ENCODE assay signal across 17 mouse cellular contexts in the genomic region with DNA sequence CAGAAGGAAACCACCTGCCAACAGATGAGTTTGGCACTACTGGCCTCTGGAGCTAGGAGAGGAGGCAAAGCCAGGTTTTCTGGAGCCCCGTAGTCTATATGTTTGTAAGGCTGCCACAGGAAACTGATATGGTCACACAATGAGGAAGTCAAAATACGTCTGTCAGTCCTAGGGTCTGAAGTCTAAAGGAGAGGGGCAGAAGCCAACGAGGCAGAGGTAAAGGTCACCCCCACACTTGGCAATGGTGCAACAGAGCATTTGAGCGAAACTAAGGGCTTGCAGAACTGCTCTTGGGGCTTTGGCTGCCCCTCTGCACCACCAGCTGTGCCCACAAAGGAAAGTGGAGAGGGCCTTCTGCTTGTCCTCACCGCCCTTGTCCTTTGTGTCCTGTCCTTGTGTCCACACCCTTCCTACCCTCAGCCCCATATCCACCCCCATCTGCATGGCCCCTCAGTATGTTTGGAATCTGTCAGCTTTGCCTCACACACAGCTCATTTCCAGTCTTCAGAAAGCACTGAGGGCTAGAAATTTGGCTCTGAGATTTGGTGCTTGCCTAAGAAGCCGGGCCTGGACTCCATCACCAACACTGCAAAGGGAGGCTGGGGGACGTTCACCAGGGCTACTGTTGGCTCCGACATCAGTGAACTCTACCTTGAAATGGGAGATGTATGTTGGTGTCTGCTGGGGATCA. TPM values are rescaled to one million over a fixed set of nuclear protein-coding genes. Genes with fewer than 3 reads are reported as not detected.
DNase-seq lines count a peak whose midpoint lies in the region; ATAC-seq lines count a peak whose summit lies in the region.
"Had no signal": no experiment of that assay in that cellular context is flagged by ENCODE, and none has a peak within 500 bp of the region (broad histone marks: within the 10 kb centered on the region; RNA-seq: fewer than 3 reads in every experiment).

No protein-coding gene starts in this region.

- H3K9ac ChIP-seq in heart, embryonic 15.5 days, result no peak overlapping the region
- H3K9ac ChIP-seq in heart, embryonic 11.5 days (ENCODE audit: low read depth, low read length), result no peak overlapping the region
- H3K9ac ChIP-seq in forebrain, embryonic 14.5 days (ENCODE audit: low read length), result no peak overlapping the region
- no peak overlapping the region for H3K9ac ChIP-seq in midbrain, embryonic 13.5 days (replicated peaks)
- H3K9ac ChIP-seq: embryonic facial prominence, embryonic 12.5 days; limb, embryonic 12.5 days; neural tube, embryonic 13.5 days had no signal

- peak overlapping the region; percentile 25; the same call in 1 of the 2 replicates for H3K27ac ChIP-seq in heart, embryonic 15.5 days
- H3K27ac ChIP-seq in heart, embryonic 11.5 days (ENCODE audit: low read depth, low read length), result no peak overlapping the region
- no peak overlapping the region for H3K27ac ChIP-seq in forebrain, embryonic 14.5 days (ENCODE audit: low read depth, low read length)
- no peak overlapping the region for H3K27ac ChIP-seq in midbrain, embryonic 13.5 days
- H3K27ac ChIP-seq: embryonic facial prominence, embryonic 12.5 days; limb, embryonic 12.5 days; neural tube, embryonic 13.5 days; stomach, postnatal 0 days had no signal

- H3K4me1 ChIP-seq in heart, embryonic 15.5 days (replicated peaks), result peaks cover 15% of the 10 kb centered on the region
- H3K4me1 ChIP-seq in heart, embryonic 11.5 days (ENCODE audit: control insufficient read depth, insufficient read depth, low read length), result 0 out of 2 replicates have a peak, but pooled peaks cover 6% of the 10 kb centered on the region
- no peaks in the 10 kb centered on the region for H3K4me1 ChIP-seq in forebrain, embryonic 14.5 days (ENCODE audit: control insufficient read depth, insufficient read depth, low read length)
- no peaks in the 10 kb centered on the region for H3K4me1 ChIP-seq in midbrain, embryonic 13.5 days (replicated peaks)
- H3K4me1 ChIP-seq: embryonic facial prominence, embryonic 12.5 days; limb, embryonic 12.5 days; neural tube, embryonic 13.5 days had no signal

- no peak for ATAC-seq in heart, embryonic 15.5 days (replicated peaks; ENCODE audit: insufficient number of reproducible peaks, insufficient read depth, low FRiP score, low read depth)
- ATAC-seq in heart, embryonic 11.5 days (replicated peaks; ENCODE audit: insufficient number of reproducible peaks, low FRiP score, low TSS enrichment), result no peak
- peak; percentile 86 for ATAC-seq in granulocyte monocyte progenitor cell, adult 5-6 weeks (replicated peaks; ENCODE audit: poor library complexity, severe bottlenecking)
- ATAC-seq in forebrain, embryonic 14.5 days, result no peak
- ATAC-seq in midbrain, embryonic 13.5 days, result no peak
- ATAC-seq: CD4-positive, CD25-positive, alpha-beta regulatory T cell, adult 4 months; hindbrain, embryonic 16.5 days had no signal

- H3K27me3 ChIP-seq in heart, embryonic 15.5 days, result no peaks in the 10 kb centered on the region
- H3K27me3 ChIP-seq in heart, embryonic 11.5 days (ENCODE audit: control insufficient read depth, insufficient read depth, low read length), result no peaks in the 10 kb centered on the region
- no peaks in the 10 kb centered on the region for H3K27me3 ChIP-seq in forebrain, embryonic 14.5 days (replicated peaks; ENCODE audit: control insufficient read depth, insufficient read depth, low read length)
- no peaks in the 10 kb centered on the region for H3K27me3 ChIP-seq in midbrain, embryonic 13.5 days
- H3K27me3 ChIP-seq: embryonic facial prominence, embryonic 12.5 days; limb, embryonic 12.5 days; neural tube, embryonic 13.5 days had no signal

- 51% methylated on average over 8 of the region's 8 CpGs for WGBS in heart, embryonic 15.5 days
- 55% methylated on average over 8 of the region's 8 CpGs for WGBS in heart, embryonic 11.5 days (ENCODE audit: insufficient replicate concordance)
- 90% methylated on average over 8 of the region's 8 CpGs for WGBS in forebrain, embryonic 14.5 days
- WGBS in midbrain, embryonic 13.5 days, result 92% methylated on average over 8 of the region's 8 CpGs

- DNase-seq in B cell, adult 2 months, result peak; percentile 9 to 18
- peak; percentile 75 for DNase-seq in lung, postnatal 36 days
- no peak for DNase-seq in ovary, postnatal 10 days (ENCODE audit: low spot score)
- DNase-seq in forebrain, embryonic 14.5 days (ENCODE audit: low spot score), result no peak
- DNase-seq: adrenal gland, postnatal 14 days; cerebellum, postnatal 25 days; thymus, postnatal 14 days had no signal

- H3K4me3 ChIP-seq in heart, embryonic 15.5 days, result no peak overlapping the region
- no peak overlapping the region for H3K4me3 ChIP-seq in heart, embryonic 11.5 days (ENCODE audit: low read depth, low read length)
- H3K4me3 ChIP-seq in forebrain, embryonic 14.5 days (ENCODE audit: low read depth, low read length), result no peak overlapping the region
- H3K4me3 ChIP-seq in midbrain, embryonic 13.5 days (replicated peaks), result no peak overlapping the region
- H3K4me3 ChIP-seq: embryonic facial prominence, embryonic 12.5 days; limb, embryonic 12.5 days; neural tube, embryonic 13.5 days had no signal

- H3K36me3 ChIP-seq in heart, embryonic 15.5 days, result no peaks in the 10 kb centered on the region
- H3K36me3 ChIP-seq in heart, embryonic 11.5 days (ENCODE audit: control insufficient read depth, insufficient read depth, low read length), result peaks cover 7% of the 10 kb centered on the region
- H3K36me3 ChIP-seq in forebrain, embryonic 14.5 days (ENCODE audit: control insufficient read depth, insufficient read depth, low read length), result peaks cover 25% of the 10 kb centered on the region
- H3K36me3 ChIP-seq in midbrain, embryonic 13.5 days, result peaks cover 28% of the 10 kb centered on the region

- H3K4me2 ChIP-seq in heart, embryonic 15.5 days, result no peak overlapping the region
- no peak overlapping the region for H3K4me2 ChIP-seq in heart, embryonic 11.5 days
- no peak overlapping the region for H3K4me2 ChIP-seq in forebrain, embryonic 14.5 days (ENCODE audit: low read length)
- H3K4me2 ChIP-seq in midbrain, embryonic 13.5 days (replicated peaks), result no peak overlapping the region
- H3K4me2 ChIP-seq: embryonic facial prominence, embryonic 12.5 days; limb, embryonic 12.5 days; neural tube, embryonic 13.5 days had no signal

- no peaks in the 10 kb centered on the region for H3K9me3 ChIP-seq in heart, embryonic 15.5 days (replicated peaks)
- no peaks in the 10 kb centered on the region for H3K9me3 ChIP-seq in heart, embryonic 11.5 days (replicated peaks; ENCODE audit: control insufficient read depth, low read length)
- H3K9me3 ChIP-seq in forebrain, embryonic 14.5 days (replicated peaks; ENCODE audit: control insufficient read depth, low read length), result no peaks in the 10 kb centered on the region
- no peaks in the 10 kb centered on the region for H3K9me3 ChIP-seq in midbrain, embryonic 13.5 days
- H3K9me3 ChIP-seq: embryonic facial prominence, embryonic 12.5 days; limb, embryonic 12.5 days; neural tube, embryonic 13.5 days had no signal

RNA-seq across cellular contexts. Expression of a gene that starts 24.4 kb away (rescaled TPM):
- 19.4 and 24.3 TPM in 2 replicates for polyA plus RNA-seq in heart, embryonic 15.5 days (2015; fragmentation: Nextera tagmentation; extraction: Ambion mirVana)
- polyA plus RNA-seq in heart, embryonic 11.5 days (2014; fragmentation: Nextera tagmentation; extraction: Ambion mirVana), result 15.7 and 16.6 TPM in 2 replicates
- total RNA-seq in granulocyte monocyte progenitor cell, adult 5-6 weeks (2014; fragmentation: Nextera tagmentation), result 23.6 and 25.4 TPM in 2 replicates
- 26.3 and 29.8 TPM in 2 replicates for total RNA-seq in granulocyte monocyte progenitor cell, adult 5-6 weeks (2017)
- 24.3 and 29.6 TPM in 2 replicates for polyA plus RNA-seq in forebrain, embryonic 14.5 days (2014; fragmentation: Nextera tagmentation; extraction: Ambion mirVana)
- polyA plus RNA-seq in midbrain, embryonic 13.5 days (2015; fragmentation: Nextera tagmentation; extraction: Ambion mirVana), result 36.7 and 38.7 TPM in 2 replicates

Comparison
In these comparisons a context has a peak if more than half of its experiments do, and no peak if none do; other contexts are left out.
1. DNase-seq: peak in B cell, adult 2 months (2 of 2) and lung, postnatal 36 days (single experiment); none in ovary, postnatal 10 days (single experiment) and forebrain, embryonic 14.5 days (single experiment).